Mouse (Mus musculus) MEL (cell line): ENCODE measurements around the gene Eml6. TPM values are rescaled to one million over a fixed set of nuclear protein-coding genes. Genes with fewer than 3 reads are reported as not detected.

ENCODE experiments used
- DNase-seq: peaks from one replicate; pipeline ENCODE4 v3.0.0; 2011; ENCODE audit warnings: low read depth, low spot score
- H3K27ac ChIP-seq: 2 replicates; pipeline ENCODE4 v1.5.1; 2012; ENCODE audit warnings: low read depth, mild to moderate bottlenecking, control low read depth, low read length, moderate library complexity; ENCODE audit not compliant: control insufficient read depth
- H3K27me3 ChIP-seq, 2 experiments: fragments of 150-350 bp in 1 of 2; sonication (generic) in 1 of 2; 2 replicates each; pipeline ENCODE4 v1.6.1; 2012; ENCODE audit warnings: low read length in 2 of 2, mild to moderate bottlenecking in 2 of 2, improper control_type of control experiment in 1 of 2, moderate library complexity in 1 of 2; ENCODE audit not compliant: insufficient read depth in 2 of 2, control insufficient read depth in 1 of 2
- H3K36me3 ChIP-seq, 2 experiments: 2 replicates each; pipeline ENCODE4 v1.6.1; 2012 to 2014; ENCODE audit warnings: low read length in 2 of 2, improper control_type of control experiment in 1 of 2, inconsistent platforms in 1 of 2, mild to moderate bottlenecking in 1 of 2; ENCODE audit not compliant: insufficient read depth in 2 of 2, control insufficient read depth in 1 of 2
- H3K4me1 ChIP-seq, 2 experiments: fragments of 150-350 bp in 1 of 2; sonication (generic) in 1 of 2; 2 replicates each; pipeline ENCODE4 v1.6.1; 2012; ENCODE audit warnings: low read length in 2 of 2, improper control_type of control experiment in 1 of 2, mild to moderate bottlenecking in 1 of 2; ENCODE audit not compliant: insufficient read depth in 2 of 2, control insufficient read depth in 1 of 2
- H3K4me3 ChIP-seq, 2 experiments: fragments of 150-350 bp in 1 of 2; sonication (generic) in 1 of 2; 2 replicates each; pipeline ENCODE4 v1.5.1; 2012; ENCODE audit warnings: low read depth in 2 of 2, low read length in 2 of 2, mild to moderate bottlenecking in 2 of 2, moderate library complexity in 2 of 2, control low read depth in 1 of 2, improper control_type of control experiment in 1 of 2; ENCODE audit not compliant: control insufficient read depth in 1 of 2, insufficient read depth in 1 of 2
- H3K79me2 ChIP-seq: 2 replicates; pipeline ENCODE4 v1.6.1; 2012; ENCODE audit warnings: mild to moderate bottlenecking, low read length, moderate library complexity; ENCODE audit not compliant: control insufficient read depth, poor library complexity, insufficient read depth
- H3K9ac ChIP-seq: 2 replicates; pipeline ENCODE4 v1.6.1; 2012; ENCODE audit warnings: low read depth, mild to moderate bottlenecking, control low read depth, low read length, moderate library complexity; ENCODE audit not compliant: control insufficient read depth, poor library complexity, severe bottlenecking
- H3K9me3 ChIP-seq: fragments of 150-350 bp; sonication (generic); replicated peaks from 2 replicates; pipeline ENCODE4 v1.6.1; 2012; ENCODE audit warnings: mild to moderate bottlenecking, low read length, improper control_type of control experiment, moderate library complexity; ENCODE audit not compliant: insufficient read depth
- ELF1 ChIP-seq: IDR thresholded peaks from 2 replicates; pipeline ENCODE4 v1.6.1; 2014; ENCODE audit warnings: low read depth, mild to moderate bottlenecking, inconsistent platforms, low read length, improper control_type of control experiment, moderate library complexity
- EP300 ChIP-seq, 2 experiments: IDR thresholded peaks; 2 replicates each; pipeline ENCODE4 v1.6.1; 2011; ENCODE audit warnings: improper control_type of control experiment in 2 of 2, low read length in 2 of 2, low read depth in 1 of 2, mild to moderate bottlenecking in 1 of 2
- GATA1 ChIP-seq: IDR thresholded peaks from 2 replicates; pipeline ENCODE4 v1.6.1; 2011; ENCODE audit warnings: low read depth, low read length, improper control_type of control experiment
- HCFC1 ChIP-seq: IDR thresholded peaks from 2 replicates; pipeline ENCODE4 v1.6.1; 2012; ENCODE audit warnings: low read depth, mild to moderate bottlenecking, inconsistent platforms, low read length, improper control_type of control experiment, moderate library complexity
- KAT2A ChIP-seq: conservative IDR thresholded peaks from 2 replicates; pipeline ENCODE4 v1.6.1; 2012; ENCODE audit warnings: low read depth, low read length, improper control_type of control experiment, inconsistent platforms
- MAFK ChIP-seq: IDR thresholded peaks from 2 replicates; pipeline ENCODE4 v1.6.1; 2011; ENCODE audit warnings: low read depth, mild to moderate bottlenecking, low read length, improper control_type of control experiment, borderline replicate concordance
- MAZ ChIP-seq: IDR thresholded peaks from 2 replicates; pipeline ENCODE4 v1.6.1; 2012; ENCODE audit warnings: low read depth, mild to moderate bottlenecking, inconsistent platforms, low read length, improper control_type of control experiment
- MEF2A ChIP-seq: IDR thresholded peaks from 2 replicates; pipeline ENCODE4 v1.6.1; 2014; ENCODE audit warnings: low read depth, mild to moderate bottlenecking, inconsistent platforms, low read length, improper control_type of control experiment; ENCODE audit not compliant: poor library complexity, insufficient replicate concordance, severe bottlenecking; ENCODE audit errors: extremely low read depth
- MYB ChIP-seq: IDR thresholded peaks from 2 replicates; pipeline ENCODE4 v1.6.1; 2011; ENCODE audit warnings: mild to moderate bottlenecking, low read depth, low read length, improper control_type of control experiment
- MYC ChIP-seq: IDR thresholded peaks from 2 replicates; pipeline ENCODE4 v1.6.1; 2011; ENCODE audit warnings: low read depth, mild to moderate bottlenecking, low read length, improper control_type of control experiment, moderate library complexity
- POLR2A ChIP-seq, 2 experiments: IDR thresholded peaks; 2 replicates each; pipeline ENCODE4 v1.6.1; 2011 to 2012; ENCODE audit warnings: low read length in 2 of 2, mild to moderate bottlenecking in 2 of 2, control low read depth in 1 of 2, improper control_type of control experiment in 1 of 2, low read depth in 1 of 2, moderate library complexity in 1 of 2; ENCODE audit not compliant: control insufficient read depth in 1 of 2, insufficient read depth in 1 of 2, poor library complexity in 1 of 2
- RCOR1 ChIP-seq: IDR thresholded peaks from 2 replicates; pipeline ENCODE4 v1.6.1; 2012; ENCODE audit warnings: low read depth, mild to moderate bottlenecking, inconsistent platforms, low read length, improper control_type of control experiment
- TAL1 ChIP-seq: IDR thresholded peaks from 2 replicates; pipeline ENCODE4 v1.6.1; 2012; ENCODE audit warnings: mild to moderate bottlenecking, inconsistent platforms, low read length, moderate library complexity, mixed read lengths
- TCF12 ChIP-seq: IDR thresholded peaks from 2 replicates; pipeline ENCODE4 v1.6.1; 2014; ENCODE audit warnings: low read depth, mild to moderate bottlenecking, inconsistent platforms, low read length, improper control_type of control experiment, moderate library complexity
- USF1 ChIP-seq: IDR thresholded peaks from 2 replicates; pipeline ENCODE4 v1.6.1; 2014; ENCODE audit warnings: low read depth, mild to moderate bottlenecking, inconsistent platforms, low read length, improper control_type of control experiment, moderate library complexity
- USF2 ChIP-seq, 2 experiments: IDR thresholded peaks; 2 replicates each; pipeline ENCODE4 v1.6.1; 2011 to 2012; ENCODE audit warnings: improper control_type of control experiment in 2 of 2, low read length in 2 of 2, borderline replicate concordance in 1 of 2, inconsistent platforms in 1 of 2, low read depth in 1 of 2, mild to moderate bottlenecking in 1 of 2; ENCODE audit not compliant: insufficient read depth in 1 of 2
- ZMIZ1 ChIP-seq: IDR thresholded peaks from 2 replicates; pipeline ENCODE4 v1.6.1; 2012; ENCODE audit warnings: low read depth, mild to moderate bottlenecking, inconsistent platforms, low read length, improper control_type of control experiment, moderate library complexity
- ZNF384 ChIP-seq: IDR thresholded peaks from 2 replicates; pipeline ENCODE4 v1.6.1; 2012; ENCODE audit warnings: low read depth, mild to moderate bottlenecking, inconsistent platforms, low read length, improper control_type of control experiment
- polyA plus RNA-seq, 2 experiments: library from polyadenylated mRNA; stranded (reverse) in 1 of 2; unstranded in 1 of 2; fragments of >175 nt in 1 of 2; fragments of >200 nt in 1 of 2; gene quantifications; 2 replicates each; pipeline versions ENCODE4 v1.2.1 to v1.2.4; 2012; ENCODE audit warnings: low replicate concordance in 2 of 2, low read depth in 1 of 2; ENCODE audit not compliant: insufficient read length in 2 of 2, insufficient read depth in 1 of 2, missing spikeins in 1 of 2
- total RNA-seq: library from RNA; depleted of rRNA; stranded (reverse); fragments of 300-350 nt; gene quantifications from 2 replicates; pipeline ENCODE4 v1.2.3, GENCODE M21; 2012

Gene Eml6
- total and polyA plus RNA-seq, 3 experiments, result 2.7 to 2.8 TPM; not detected in 1

- no peaks in the 10 kb centered on the region for H3K9me3 ChIP-seq
- H3K4me1 ChIP-seq, result no peaks in the 10 kb centered on the region
- no peaks in the 10 kb centered on the region for H3K27me3 ChIP-seq
- DNase-seq, result no peak
- no peak for TF ChIP-seq MAFK
- TF ChIP-seq TCF12, result no peak
- no peak for TF ChIP-seq TAL1
- no peak overlapping the region for H3K27ac ChIP-seq
- no peak overlapping the region for H3K9ac ChIP-seq
- H3K79me2 ChIP-seq, result no peaks in the 10 kb centered on the region
- H3K36me3 ChIP-seq, result peaks cover 0 to 2% of the 10 kb centered on the region in 2 experiments; a peak in 2 of 4 replicates
- no peak overlapping the region for H3K4me3 ChIP-seq
These were observed 142.8 kb downstream of the Eml6 start for GRCm38 (mm10) chr11:29883024-29883423.

- Histone ChIP-seq H3K9me3 (no peaks in the 10 kb centered on the region), H3K9ac (no peak overlapping the region), H3K79me2 (no peaks in the 10 kb centered on the region), H3K4me1 (no peaks in the 10 kb centered on the region), H3K27me3 (no peaks in the 10 kb centered on the region), H3K4me3 (no peak overlapping the region), H3K27ac (no peak overlapping the region), H3K36me3 (no peaks in the 10 kb centered on the region)
- TF ChIP-seq MAZ (no peak), RCOR1 (no peak), ZNF384 (no peak), MYC (no peak), MEF2A (no peak), MYB (no peak), HCFC1 (no peak), EP300 (IDR thresholded peaks at IDR 0.05; ENCODE audit: low read depth in 1 of 2, low read length in 2 of 2) (no peak), KAT2A (no peak), ZMIZ1 (no peak), USF1 (no peak), POLR2A (IDR thresholded peaks at IDR 0.05; ENCODE audit: control insufficient read depth in 1 of 2, insufficient read depth in 1 of 2, low read depth in 1 of 2, low read length in 2 of 2, poor library complexity in 1 of 2) (no peak)
- DNase-seq, result no peak
These were observed 146.2 kb downstream of the Eml6 start for GRCm38 (mm10) chr11:29879641-29880040.

GRCm38 (mm10) chr11:29877981-29878380, 147.9 kb downstream of the Eml6 start:
- no peaks in the 10 kb centered on the region for H3K27me3 ChIP-seq
- H3K36me3 ChIP-seq, result no peaks in the 10 kb centered on the region
- TF ChIP-seq GATA1 (no peak), ELF1 (no peak), USF2 (IDR thresholded peaks at IDR 0.05; ENCODE audit: borderline replicate concordance in 1 of 2, insufficient read depth in 1 of 2, low read depth in 1 of 2, low read length in 2 of 2) (no peak), KAT2A (no peak), EP300 (IDR thresholded peaks at IDR 0.05; ENCODE audit: low read depth in 1 of 2, low read length in 2 of 2) (no peak)
- TF ChIP-seq, all 39 proteins: peak for 0
- Histone ChIP-seq H3K9ac (no peak overlapping the region), H3K4me1 (no peaks in the 10 kb centered on the region), H3K4me3 (no peak overlapping the region), H3K79me2 (no peaks in the 10 kb centered on the region), H3K27ac (no peak overlapping the region), H3K9me3 (no peaks in the 10 kb centered on the region)
- DNase-seq, result no peak
